Mouse (Mus musculus) lung, adult 18-20 months (tissue): ENCODE results near the gene Stk32c.

ENCODE experiments used
- DNase-seq, 2 experiments: peaks; one replicate each; pipeline ENCODE4 v3.0.0; 2022; ENCODE audit warnings: mixed read lengths in 2 of 2

The Stk32c gene

GRCm38 (mm10) chr7:139228447-139229171 is 15.5 kb upstream of the Stk32c start:
- DNase-seq = no peak

DNA sequence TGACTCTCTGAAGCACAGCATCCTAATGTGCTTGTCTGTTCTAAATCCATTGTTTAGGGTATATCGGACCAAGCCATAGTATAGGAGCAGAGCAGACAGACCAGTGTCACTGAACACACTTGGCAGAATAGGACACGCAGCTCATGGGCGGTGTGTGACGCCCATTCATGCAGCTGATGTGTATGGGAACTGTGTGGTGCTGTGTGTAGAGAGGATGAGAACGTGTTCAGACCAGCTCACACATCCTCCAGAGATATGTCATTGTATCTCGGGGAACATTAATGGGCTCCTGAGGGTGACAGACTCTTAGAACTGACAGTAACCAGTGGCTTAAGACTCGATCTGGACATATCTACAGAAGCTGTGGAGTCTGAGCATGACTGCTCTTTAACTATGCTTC is 13.3 kb upstream of the Stk32c start:
- DNase-seq = peak in 1 of 2 experiments; percentile 1

- peak; percentile 58 to 67 for DNase-seq
Observed at GRCm38 (mm10) chr7:139224725-139225124, 11.6 kb upstream of the Stk32c start.

DNA sequence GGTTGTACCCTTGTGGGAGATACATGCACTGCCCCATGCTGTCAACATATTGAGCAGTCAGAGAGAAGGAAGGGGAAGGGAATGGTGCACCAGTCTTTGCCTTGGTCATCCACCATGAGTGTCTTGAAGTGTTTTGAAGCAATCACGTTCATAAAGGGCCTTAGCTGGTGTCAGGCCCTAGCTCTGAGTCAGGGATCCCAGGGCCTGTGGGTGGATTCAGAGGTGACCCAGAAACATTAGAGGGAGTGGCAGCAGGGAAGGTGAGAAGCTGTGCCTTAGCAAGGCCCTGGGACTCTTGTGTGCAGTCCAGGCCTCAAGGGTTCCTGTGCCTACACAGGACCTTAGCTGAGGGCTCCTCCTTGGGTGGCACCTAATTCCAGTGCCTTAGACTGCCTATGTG is 11.0 kb upstream of the Stk32c start:
- DNase-seq = peak in 1 of 2 experiments; percentile 2

DNA sequence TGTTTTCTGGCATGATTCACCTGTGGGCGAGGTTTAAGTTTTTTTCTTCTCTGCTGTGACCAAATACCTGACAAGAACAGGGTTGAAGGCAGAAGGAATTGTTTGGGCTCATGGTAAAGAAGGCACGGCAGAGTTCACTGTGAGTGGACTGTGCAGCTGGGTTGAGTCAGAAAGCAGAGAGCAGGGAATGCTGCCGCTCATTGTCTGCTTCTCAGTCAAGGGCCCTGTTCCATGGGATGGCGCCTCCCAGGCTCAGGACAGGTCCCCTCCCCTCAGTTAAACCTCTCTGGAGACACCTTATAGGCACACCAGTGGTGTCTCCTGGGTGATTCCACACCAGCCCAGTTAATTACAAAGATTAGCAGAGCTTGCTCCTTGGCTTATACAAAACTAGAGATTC is 9.2 kb upstream of the Stk32c start:
- no peak for DNase-seq

DNA sequence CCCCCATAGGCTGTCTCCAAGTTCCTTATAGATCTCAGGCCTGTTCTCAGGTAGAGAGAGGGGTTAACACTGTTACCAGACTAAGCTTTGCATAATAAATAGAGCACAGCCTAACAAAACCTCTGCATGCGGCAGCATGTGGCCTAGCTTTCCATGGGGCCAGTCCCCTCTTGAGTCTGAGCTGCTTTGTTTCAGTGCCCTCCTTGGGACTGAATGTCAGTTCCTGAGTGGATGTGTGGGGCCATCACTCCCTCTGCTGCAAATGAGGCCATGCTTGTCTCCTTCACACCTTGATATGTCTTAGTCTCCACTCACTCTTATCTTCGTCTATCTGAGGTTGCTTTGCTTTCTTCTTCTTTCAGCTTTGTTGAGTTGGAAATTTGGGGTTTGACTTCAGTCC is 8.7 kb upstream of the Stk32c start:
- no peak for DNase-seq

GRCm38 (mm10) chr7:139221072-139221471 is 8.0 kb upstream of the Stk32c start:
- DNase-seq = no peak

- DNase-seq = peak; percentile 42 to 54
Observed at GRCm38 (mm10) chr7:139220303-139220702, 7.2 kb upstream of the Stk32c start.

DNA sequence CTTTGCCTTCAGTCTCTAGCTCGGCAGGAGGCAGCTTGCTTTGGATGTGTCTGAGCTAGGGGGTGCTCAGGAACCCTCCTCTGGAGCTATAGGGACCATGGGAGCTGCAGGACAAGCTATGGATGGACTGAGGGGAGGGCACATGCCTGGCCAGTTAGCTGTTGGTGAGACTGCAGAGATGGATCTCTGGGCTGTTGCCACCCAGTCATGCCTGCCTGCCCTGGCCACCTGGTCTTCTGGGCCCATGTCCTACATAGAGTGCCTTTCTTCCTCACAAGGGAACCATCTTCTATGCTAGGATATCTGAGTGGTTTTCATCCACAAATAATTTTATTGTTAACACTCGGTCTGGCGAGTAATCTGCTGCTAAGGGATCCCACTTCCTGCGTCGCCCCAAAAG is 6.4 kb upstream of the Stk32c start:
- no peak for DNase-seq

DNA sequence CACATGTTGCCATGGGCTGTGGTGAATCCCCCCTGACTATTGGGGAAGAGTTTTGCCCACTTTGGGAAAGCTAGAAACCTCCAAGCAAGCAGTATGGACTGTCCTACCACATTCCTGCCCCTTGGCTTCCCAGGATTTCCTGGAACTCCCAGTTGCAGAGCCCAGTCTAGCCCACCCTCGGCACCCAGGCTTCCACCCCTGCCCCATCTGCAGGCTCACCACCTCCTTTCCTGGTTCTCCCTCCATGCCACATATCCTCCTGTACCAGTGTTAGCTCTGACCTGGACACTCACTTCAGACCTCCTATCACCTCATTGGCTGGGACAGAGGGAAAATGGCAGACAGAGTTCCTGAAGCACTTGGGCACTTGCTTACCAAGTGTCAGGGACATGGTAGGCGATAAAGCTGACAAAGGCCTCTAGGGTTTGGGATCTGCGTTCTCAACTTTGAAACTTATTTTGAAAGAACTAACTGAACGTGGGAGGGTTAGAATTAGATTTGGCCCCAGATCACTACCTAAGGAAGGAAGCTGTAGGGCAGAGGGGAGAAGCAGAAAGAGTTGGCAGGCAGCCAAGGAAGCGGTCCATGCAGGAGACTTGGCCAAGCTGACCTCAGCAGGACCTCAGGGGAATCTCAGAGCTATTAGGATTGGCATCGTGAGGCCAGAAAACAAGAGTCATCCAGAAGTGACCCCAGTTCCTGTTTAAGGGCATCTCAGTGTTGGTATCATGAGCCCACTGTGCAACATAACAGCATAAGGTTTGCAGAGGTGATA is 5.7 kb upstream of the Stk32c start:
- DNase-seq = no peak

DNA sequence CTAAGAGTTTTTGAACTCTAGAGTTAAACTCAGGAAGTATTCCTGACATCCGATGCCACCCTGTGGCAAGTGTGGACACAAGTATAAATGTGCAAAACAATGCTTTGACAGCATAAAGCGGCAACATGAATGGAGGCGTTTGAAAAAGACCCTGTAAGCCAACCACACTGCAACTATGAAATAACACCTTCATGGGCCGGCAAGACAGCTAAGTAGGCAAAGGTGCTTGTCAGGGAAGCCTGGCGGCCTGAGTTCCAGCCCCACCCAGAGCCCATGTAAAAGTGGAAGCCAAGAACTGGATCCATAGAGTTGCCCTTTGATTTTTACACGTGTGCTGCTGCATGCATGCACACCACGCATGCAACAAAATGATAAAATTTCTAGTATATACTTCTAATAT is 3.9 kb upstream of the Stk32c start:
- DNase-seq = no peak

DNA sequence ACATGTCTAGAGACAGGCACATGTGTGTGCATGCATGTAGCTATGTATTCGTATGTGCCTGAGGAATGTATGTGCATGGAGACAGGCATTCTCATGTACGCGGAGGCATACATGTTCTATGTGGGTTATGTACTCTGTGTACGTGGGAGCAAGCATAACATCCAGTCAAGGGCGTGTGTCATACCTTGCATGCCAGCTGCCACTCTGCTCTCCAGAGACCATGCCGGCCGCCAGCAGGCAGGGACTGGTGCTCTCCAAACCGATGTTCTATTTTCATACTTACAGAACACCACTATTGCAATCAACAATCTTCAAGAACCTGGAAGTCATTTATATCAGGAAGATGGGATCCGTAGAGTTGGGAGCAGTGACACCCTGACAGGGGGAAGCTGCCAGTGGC is 3.4 kb upstream of the Stk32c start:
- DNase-seq = no peak

GRCm38 (mm10) chr7:139215946-139216345 is 2.8 kb upstream of the Stk32c start:
- no peak for DNase-seq

- DNase-seq = no peak
Observed at GRCm38 (mm10) chr7:139215516-139215915, 2.4 kb upstream of the Stk32c start.

DNA sequence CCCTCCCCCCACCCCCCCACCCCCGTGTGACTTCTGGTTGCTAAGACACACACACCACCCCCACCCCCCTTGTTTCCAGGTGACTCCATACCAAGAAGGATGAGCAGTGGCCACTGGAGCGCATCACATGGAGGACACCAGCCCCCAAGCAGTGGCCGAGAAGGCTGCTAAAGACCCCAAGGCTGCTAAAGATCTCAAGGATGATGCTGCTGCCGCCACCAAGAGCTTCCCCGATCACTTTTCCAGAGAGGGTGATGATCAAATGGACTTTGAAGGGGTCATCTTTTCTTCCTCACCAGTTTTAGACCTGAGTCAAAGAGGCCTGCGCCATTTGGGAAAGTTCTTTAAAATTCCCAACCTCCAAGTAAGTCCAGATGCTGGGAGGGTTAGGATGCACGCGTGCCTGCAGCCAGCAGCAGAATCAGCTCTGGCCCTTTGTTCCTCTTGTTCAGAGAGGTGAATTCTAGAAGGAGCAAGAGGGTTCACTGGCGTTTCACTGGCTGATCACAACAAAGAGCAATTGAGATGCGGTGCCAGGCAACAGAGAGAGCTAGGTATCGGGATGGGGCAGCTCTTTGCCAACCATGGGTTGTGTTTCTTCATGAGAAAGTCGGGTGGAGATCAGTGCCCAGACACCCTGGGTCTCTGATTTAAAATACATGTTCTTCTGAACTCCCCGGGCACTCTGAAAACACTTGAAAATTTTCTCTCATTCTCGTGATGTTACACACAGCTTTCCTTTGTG is 1.7 kb upstream of the Stk32c start:
- no peak for DNase-seq

- DNase-seq = no peak
Observed at GRCm38 (mm10) chr7:139214160-139214559, 1.1 kb upstream of the Stk32c start.

- DNase-seq = no peak
Observed at GRCm38 (mm10) chr7:139213751-139214150, 644 bp upstream of the Stk32c start.

GRCm38 (mm10) chr7:139211761-139212160 is 1.3 kb downstream of the Stk32c start:
- no peak for DNase-seq

DNA sequence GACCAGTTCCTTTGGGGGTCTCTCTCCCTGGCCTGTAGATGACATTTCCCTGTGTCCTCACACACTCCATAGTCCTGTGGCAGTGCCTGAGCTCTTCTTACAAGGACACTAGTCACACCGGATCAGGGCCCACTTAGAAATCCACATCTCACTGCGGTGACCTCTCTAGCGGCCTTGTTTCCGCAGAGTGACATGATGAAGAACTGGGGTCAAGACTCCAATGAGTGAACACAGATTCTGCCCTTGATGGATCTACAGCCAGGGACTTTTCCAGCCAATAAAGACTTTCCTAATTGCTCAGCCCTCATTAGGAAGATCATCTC is 4.4 kb downstream of the Stk32c start:
- no peak for DNase-seq

DNA sequence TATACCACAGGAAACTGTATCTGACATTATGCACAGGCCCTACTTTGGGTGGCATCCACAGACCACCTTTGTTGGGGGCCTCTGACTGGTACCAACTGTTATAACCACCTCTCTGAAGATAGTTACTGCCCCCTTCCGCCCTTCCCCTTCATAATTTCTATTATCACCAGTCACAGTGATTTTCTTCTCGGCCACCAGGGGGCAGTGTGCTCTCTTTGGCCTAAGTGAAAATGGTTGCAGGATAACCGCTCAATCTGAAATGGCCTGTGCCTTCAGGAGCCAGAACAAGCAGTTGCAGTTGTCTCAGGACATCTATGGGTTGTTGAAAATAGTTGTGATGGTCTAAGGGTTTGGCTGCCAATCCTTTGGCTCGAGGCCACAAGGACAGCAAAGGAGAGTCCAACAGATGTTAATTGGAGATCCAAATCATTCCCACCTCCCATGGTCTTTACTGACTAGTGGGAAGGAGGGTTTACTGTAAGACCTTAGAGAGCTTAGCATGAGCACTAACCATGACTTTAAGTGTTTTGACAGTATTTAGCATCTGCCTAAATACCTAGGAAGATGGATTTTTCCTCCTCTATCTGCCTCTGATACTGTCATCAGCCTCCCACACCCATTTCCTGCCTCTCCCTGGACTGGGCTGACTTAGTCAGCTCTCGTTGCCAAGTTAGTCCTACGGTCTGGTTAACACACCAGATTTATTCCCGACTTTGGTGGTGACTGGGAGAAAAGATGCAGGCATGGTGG is 4.9 kb downstream of the Stk32c start:
- DNase-seq = peak; percentile 30 to 36

DNA sequence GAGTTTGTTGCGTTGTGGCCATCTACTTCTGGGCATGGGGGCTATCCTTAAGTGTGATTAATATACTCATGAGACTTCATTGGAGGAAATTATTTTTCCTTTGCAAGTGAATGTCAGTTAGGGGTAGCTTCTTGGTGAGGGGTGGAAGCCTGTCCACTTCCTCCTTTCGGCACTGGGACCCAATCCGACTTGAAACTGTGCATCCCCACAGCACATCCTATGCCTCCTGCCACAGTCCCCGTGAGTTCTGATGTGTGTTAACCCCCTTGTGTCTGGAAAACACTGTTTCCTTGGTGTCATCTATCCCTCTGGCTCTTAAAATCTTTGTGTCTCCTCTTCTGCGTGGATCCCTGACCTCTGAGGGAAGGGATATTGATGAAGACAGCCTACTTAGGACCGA is 11.9 kb downstream of the Stk32c start:
- DNase-seq = no peak

- DNase-seq = peak; percentile 37
Observed at GRCm38 (mm10) chr7:139200108-139200507, 13.0 kb downstream of the Stk32c start.

DNA sequence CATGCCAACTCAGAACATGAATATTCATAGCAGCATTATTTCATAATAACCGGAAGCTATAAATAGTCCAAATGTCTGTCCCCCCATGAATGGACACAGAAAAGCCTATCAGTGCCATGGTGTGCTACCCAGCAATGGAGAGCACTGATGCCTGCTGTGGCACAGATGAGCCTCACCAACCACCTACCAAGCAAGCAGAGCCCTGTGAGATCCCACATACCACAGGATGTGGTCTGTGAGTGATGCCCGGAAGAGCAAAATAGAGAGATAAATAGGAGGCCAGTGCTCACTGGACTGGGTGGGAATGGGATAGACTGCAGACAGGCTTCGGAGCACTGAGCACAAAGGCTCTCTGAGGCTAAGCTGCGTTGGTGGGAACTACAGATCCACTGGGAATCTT is 16.1 kb downstream of the Stk32c start:
- DNase-seq = no peak
